Mouse (Mus musculus): ENCODE measurements around the gene Hmgcll1.
"Not testable (repeated sequence)": the region's sequence is repeated elsewhere in the genome, so short reads cannot be mapped to it uniquely, and the experiment has no call there.

The Hmgcll1 gene

GRCm38 (mm10) chr9:76060935-76061334, 46.3 kb downstream of the Hmgcll1 start:
- no peak for DNase-seq (ENCODE audit: low spot score)

DNA sequence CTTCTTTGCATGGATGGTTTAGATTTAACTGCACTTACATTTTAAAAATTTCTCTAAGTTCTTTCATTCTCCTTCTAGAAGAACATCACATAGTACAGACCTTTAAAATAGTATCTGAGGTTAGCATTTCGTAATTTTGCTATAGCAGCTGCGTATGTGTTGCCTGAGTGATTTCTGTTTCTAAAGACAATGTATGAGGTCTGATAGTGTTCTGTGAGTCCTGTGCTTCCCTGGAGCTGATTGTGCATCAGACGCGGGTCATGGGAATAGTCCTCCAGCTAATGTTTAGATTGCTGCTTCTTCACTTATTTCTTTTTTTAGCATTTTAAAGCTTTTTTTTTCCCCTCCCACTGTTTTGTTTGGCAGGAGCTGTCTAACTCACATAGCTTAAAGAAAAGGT, 46.8 kb downstream of the Hmgcll1 start:
- no peak for DNase-seq (ENCODE audit: low spot score)

GRCm38 (mm10) chr9:76064164-76064563, 49.5 kb downstream of the Hmgcll1 start:
- no peak for DNase-seq (ENCODE audit: low spot score)

DNA sequence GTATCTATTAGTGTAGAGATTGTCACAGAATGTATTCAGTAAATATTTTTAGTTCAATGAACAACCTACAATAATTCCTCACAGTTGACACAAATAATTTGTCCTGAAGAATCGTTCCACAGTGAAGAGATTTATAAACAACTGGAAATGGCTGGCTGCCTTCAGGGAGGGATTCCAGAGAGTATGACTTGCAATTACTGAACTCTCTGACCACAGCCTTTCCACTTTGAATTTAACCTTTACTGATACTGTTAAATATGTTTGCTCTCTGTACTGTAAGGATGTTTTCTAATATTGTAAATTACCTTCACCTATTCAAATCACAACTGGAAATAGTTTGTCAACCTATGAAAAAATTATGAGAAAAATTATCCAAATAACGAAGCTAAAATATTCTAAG, 76.9 kb downstream of the Hmgcll1 start:
- peak; percentile 4 for DNase-seq (ENCODE audit: low spot score)

- DNase-seq (ENCODE audit: low spot score), result no peak
Observed at GRCm38 (mm10) chr9:76097221-76097620, 82.6 kb downstream of the Hmgcll1 start.

- DNase-seq (ENCODE audit: low spot score), result no peak
Observed at GRCm38 (mm10) chr9:76099981-76100380, 85.3 kb downstream of the Hmgcll1 start.

DNA sequence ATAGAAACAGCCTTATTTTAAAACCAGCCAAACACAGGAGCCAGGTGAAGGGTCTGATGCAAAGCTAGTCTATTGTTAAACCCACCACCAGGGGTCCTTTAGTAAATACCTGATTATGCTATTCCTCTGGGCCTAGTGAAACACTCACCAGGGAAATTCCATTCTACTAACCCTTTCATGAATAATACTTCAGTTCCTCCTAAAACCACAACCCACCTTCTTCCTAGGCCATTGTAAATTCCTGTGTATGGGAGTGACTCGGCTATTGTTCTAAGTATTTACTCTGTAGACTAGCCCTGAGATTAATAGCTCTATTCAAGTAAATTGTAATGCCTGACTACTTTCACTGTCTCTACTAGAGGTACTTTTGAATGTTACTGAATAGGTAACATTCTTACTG, 89.8 kb downstream of the Hmgcll1 start:
- not testable (repeated sequence) for DNase-seq (ENCODE audit: low spot score)

DNA sequence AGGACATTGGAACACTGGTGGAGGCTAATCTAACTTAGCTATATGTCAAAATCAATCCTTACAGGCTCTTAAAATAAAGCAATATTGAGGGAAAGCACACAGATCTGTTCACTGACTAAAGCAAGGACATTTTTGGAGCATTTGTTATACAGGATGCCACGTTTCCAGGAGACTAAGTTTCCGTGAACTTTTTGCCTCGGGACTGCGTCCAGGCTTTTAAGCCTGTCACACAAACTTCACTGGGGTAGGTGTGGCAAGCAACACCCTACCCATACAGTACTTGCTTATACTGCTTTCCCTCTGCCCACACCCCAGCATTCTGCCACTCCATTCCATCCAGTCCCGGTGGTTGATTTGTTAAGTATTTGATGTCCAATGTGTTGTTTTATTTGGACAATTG, 90.2 kb downstream of the Hmgcll1 start:
- DNase-seq (ENCODE audit: low spot score), result no peak

- peak; percentile 30 for DNase-seq (ENCODE audit: low spot score)
Observed at GRCm38 (mm10) chr9:76122888-76123287, 108.2 kb downstream of the Hmgcll1 start.

DNA sequence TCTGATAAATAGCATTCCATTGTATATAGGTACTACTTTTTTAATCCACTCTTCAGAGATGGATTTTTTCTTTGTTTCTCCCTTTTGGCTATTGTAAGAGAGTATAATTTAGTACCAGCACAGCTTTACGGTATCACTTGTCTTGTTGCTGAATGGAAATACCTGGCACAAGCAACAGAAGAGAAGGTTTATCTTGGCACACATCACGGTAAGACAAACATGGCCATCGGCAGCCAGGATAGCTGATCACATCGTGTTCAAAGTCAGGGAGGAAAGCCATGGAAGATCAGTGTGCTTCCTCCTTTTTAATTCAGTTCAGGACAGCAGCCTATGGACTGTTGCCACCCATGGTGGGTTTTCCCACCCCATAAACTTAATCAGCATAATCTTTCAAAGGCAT, 109.6 kb downstream of the Hmgcll1 start:
- DNase-seq (ENCODE audit: low spot score), result no peak

DNA sequence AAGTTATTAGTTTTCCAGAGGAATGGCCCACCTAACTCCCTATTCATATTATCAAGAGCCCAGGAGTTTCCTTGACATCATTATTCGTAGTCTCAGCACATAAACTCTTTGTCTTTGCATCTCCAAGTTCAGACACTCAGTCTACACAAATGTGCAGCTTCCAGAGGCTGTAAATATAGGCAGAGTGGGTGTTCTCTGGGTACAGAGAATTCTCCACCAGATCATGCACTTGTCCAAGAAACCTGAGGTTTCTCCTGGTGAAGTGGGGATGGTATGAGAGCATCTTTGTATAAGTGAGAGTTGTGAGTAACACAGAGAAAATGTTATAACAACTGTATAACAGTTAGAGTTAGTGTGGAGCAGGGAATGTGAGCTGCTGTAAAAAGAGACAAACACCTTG, 114.7 kb downstream of the Hmgcll1 start:
- DNase-seq (ENCODE audit: low spot score), result no peak

DNA sequence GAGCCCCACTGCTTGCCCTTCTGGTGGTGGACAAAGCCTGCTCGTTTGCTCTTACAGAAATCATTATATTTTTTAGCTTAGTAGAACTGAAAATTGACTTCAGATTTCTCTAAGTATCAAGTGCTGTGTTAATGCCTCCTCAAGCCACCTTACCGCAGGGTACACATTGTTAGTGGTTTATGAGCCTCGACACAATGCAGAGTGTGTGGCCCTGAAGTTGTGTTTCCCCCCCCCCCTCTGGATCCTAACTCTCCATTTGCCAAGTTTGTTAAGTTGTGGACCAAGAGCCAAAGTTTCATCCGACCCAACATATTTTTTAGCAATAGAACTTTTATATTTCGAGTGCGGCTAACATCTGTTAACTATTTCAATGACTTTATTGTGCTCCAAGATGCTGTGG, 119.4 kb downstream of the Hmgcll1 start:
- DNase-seq (ENCODE audit: low spot score), result no peak

DNA sequence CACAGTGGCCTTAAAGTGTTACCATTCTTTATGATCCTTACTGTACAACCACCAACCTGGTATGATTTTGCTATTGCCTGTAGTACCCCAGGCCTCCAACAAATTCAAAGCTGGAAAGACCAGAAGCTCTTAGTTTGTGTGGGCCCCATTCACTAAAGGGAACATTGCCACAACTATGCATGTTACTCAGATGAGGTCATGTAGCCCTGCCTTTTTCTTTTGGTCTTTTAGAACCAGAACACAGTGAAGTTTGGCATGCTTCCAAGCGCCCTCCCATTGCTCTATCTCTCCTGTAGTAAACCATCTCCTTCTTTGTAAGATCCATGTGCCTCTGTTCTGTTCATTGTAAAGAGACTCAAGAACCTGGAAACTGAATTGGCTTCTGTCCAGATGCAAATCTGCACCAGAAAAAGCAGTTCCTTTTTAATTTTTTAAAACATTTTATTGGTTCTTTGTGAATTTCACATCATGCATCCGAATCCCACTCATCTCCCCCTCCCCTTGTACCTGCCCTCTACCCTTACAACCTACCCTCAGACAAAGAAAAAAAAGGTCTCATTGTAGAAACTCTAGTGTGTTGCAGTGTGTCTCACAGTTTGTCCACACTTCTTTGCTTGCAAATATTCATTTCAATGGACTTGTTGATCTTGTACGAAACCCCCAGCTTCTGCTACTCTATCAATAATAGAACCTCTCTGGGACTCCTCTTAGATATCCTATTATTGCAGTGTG, 123.9 kb downstream of the Hmgcll1 start:
- DNase-seq (ENCODE audit: low spot score), result peak; percentile 14

- DNase-seq (ENCODE audit: low spot score), result no peak
Observed at GRCm38 (mm10) chr9:76145593-76145992, 130.9 kb downstream of the Hmgcll1 start.

GRCm38 (mm10) chr9:76162446-76162845, 147.8 kb downstream of the Hmgcll1 start:
- no peak for DNase-seq (ENCODE audit: low spot score)

GRCm38 (mm10) chr9:76168355-76168754, 153.7 kb downstream of the Hmgcll1 start:
- peak; percentile 17 for DNase-seq (ENCODE audit: low spot score)

- no peak for DNase-seq (ENCODE audit: low spot score)
Observed at GRCm38 (mm10) chr9:76172686-76173295, 158.1 kb downstream of the Hmgcll1 start.

- DNase-seq (ENCODE audit: low spot score), result no peak
Observed at GRCm38 (mm10) chr9:76179221-76179620, 164.6 kb downstream of the Hmgcll1 start.

All from urinary bladder, postnatal 25 days (tissue).